Mouse (Mus musculus) CH12.LX (cell line): ENCODE data around the gene Sec14l4. TPM values are rescaled to one million over a fixed set of nuclear protein-coding genes. Genes with fewer than 3 reads are reported as not detected.

Experiments
- DNase-seq: peaks from one replicate; pipeline ENCODE4 v3.0.0-alpha.2; 2013; ENCODE audit errors: extremely low read depth
- H3K27ac ChIP-seq: 2 replicates; pipeline ENCODE4 v1.5.1; 2012; ENCODE audit warnings: low read depth, mild to moderate bottlenecking, control low read depth, moderate library complexity; ENCODE audit not compliant: insufficient read depth
- H3K27me3 ChIP-seq: replicated peaks from 2 replicates; pipeline ENCODE3; 2012; ENCODE audit warnings: inconsistent platforms
- H3K36me3 ChIP-seq, 2 experiments: replicated peaks in 1 of 2; 2 replicates each; pipeline versions ENCODE3 to v1.6.1; 2012; ENCODE audit warnings: inconsistent platforms in 1 of 2, low read length in 1 of 2, mild to moderate bottlenecking in 1 of 2, mixed read lengths in 1 of 2, moderate library complexity in 1 of 2; ENCODE audit not compliant: control insufficient read depth in 1 of 2, insufficient read depth in 1 of 2
- H3K4me1 ChIP-seq, 2 experiments: 2 replicates each; pipeline ENCODE4 v1.6.1; 2012; ENCODE audit warnings: inconsistent platforms in 1 of 2, moderate library complexity in 1 of 2; ENCODE audit not compliant: insufficient read depth in 2 of 2, control insufficient read depth in 1 of 2
- H3K4me2 ChIP-seq: 2 replicates; pipeline ENCODE4 v1.6.1; 2012; ENCODE audit warnings: low read depth, mild to moderate bottlenecking, control low read depth; ENCODE audit not compliant: poor library complexity, insufficient read depth, severe bottlenecking
- H3K4me3 ChIP-seq, 3 experiments: fragments of 150-350 bp in 1 of 3; sonication (generic) in 1 of 3; replicated peaks in 1 of 3; 2 replicates each; pipeline versions ENCODE3 to v1.5.1; 2011 to 2012; ENCODE audit warnings: low read depth in 2 of 3, low read length in 2 of 3, mild to moderate bottlenecking in 2 of 3, moderate library complexity in 2 of 3, control low read depth in 1 of 3, improper control_type of control experiment in 1 of 3, inconsistent platforms in 1 of 3, mixed read lengths in 1 of 3; ENCODE audit not compliant: poor library complexity in 1 of 3
- H3K79me2 ChIP-seq: replicated peaks from 2 replicates; pipeline ENCODE4 v1.6.1; 2012; ENCODE audit warnings: mild to moderate bottlenecking, moderate library complexity; ENCODE audit not compliant: control insufficient read depth, poor library complexity, insufficient read depth, severe bottlenecking; ENCODE audit errors: extremely low read depth
- H3K9ac ChIP-seq: 2 replicates; pipeline ENCODE4 v1.6.1; 2012; ENCODE audit warnings: low read depth, mild to moderate bottlenecking, control low read depth, moderate library complexity; ENCODE audit not compliant: insufficient read depth
- H3K9me3 ChIP-seq: replicated peaks from 2 replicates; pipeline ENCODE3; 2012; ENCODE audit warnings: low read length, inconsistent platforms, mixed read lengths
- BHLHE40 ChIP-seq: IDR thresholded peaks from 2 replicates; pipeline ENCODE4 v1.6.1; 2011; ENCODE audit warnings: mild to moderate bottlenecking, low read depth, low read length, improper control_type of control experiment
- CHD2 ChIP-seq: IDR thresholded peaks from 2 replicates; pipeline ENCODE4 v1.6.1; 2011; ENCODE audit warnings: low read length, improper control_type of control experiment
- ELF1 ChIP-seq: IDR thresholded peaks from 2 replicates; pipeline ENCODE4 v1.6.1; 2014; ENCODE audit warnings: low read depth, mild to moderate bottlenecking, inconsistent platforms, low read length, improper control_type of control experiment
- EP300 ChIP-seq: IDR thresholded peaks from 2 replicates; pipeline ENCODE4 v1.6.1; 2011; ENCODE audit warnings: low read length, improper control_type of control experiment
- GABPA ChIP-seq: IDR thresholded peaks from 2 replicates; pipeline ENCODE4 v1.6.1; 2012; ENCODE audit warnings: low read depth, low read length, improper control_type of control experiment, inconsistent platforms; ENCODE audit not compliant: insufficient replicate concordance
- IRF4 ChIP-seq: IDR thresholded peaks from 2 replicates; pipeline ENCODE4 v1.6.1; 2014; ENCODE audit warnings: low read depth, mild to moderate bottlenecking, inconsistent platforms, low read length, improper control_type of control experiment
- MAX ChIP-seq: IDR thresholded peaks from 2 replicates; pipeline ENCODE4 v1.6.1; 2011; ENCODE audit warnings: low read length, improper control_type of control experiment
- MEF2A ChIP-seq: IDR thresholded peaks from 2 replicates; pipeline ENCODE4 v1.6.1; 2014; ENCODE audit warnings: low read depth, mild to moderate bottlenecking, inconsistent platforms, low read length, improper control_type of control experiment, borderline replicate concordance
- MYC ChIP-seq: IDR thresholded peaks from 2 replicates; pipeline ENCODE4 v1.6.1; 2011; ENCODE audit warnings: low read depth, mild to moderate bottlenecking, improper control_type of control experiment, low read length
- NELFE ChIP-seq: IDR thresholded peaks from 2 replicates; pipeline ENCODE4 v1.6.1; 2011; ENCODE audit warnings: low read depth, low read length, improper control_type of control experiment
- NRF1 ChIP-seq: IDR thresholded peaks from 2 replicates; pipeline ENCODE4 v1.6.1; 2014; ENCODE audit warnings: low read depth, mild to moderate bottlenecking, inconsistent platforms, low read length, improper control_type of control experiment, moderate library complexity
- PAX5 ChIP-seq: IDR thresholded peaks from 2 replicates; pipeline ENCODE4 v1.6.1; 2012; ENCODE audit warnings: low read length, inconsistent platforms, mixed read lengths
- POLR2A ChIP-seq: IDR thresholded peaks from 2 replicates; pipeline ENCODE4 v1.6.1; 2011; ENCODE audit warnings: low read depth, mild to moderate bottlenecking, improper control_type of control experiment, low read length
- RAD21 ChIP-seq: IDR thresholded peaks from 2 replicates; pipeline ENCODE4 v1.6.1; 2011; ENCODE audit warnings: low read depth, mild to moderate bottlenecking, low read length, improper control_type of control experiment, moderate library complexity
- TCF12 ChIP-seq: IDR thresholded peaks from 2 replicates; pipeline ENCODE4 v1.6.1; 2014; ENCODE audit warnings: low read depth, mild to moderate bottlenecking, inconsistent platforms, low read length, improper control_type of control experiment
- UBTF ChIP-seq: IDR thresholded peaks from 2 replicates; pipeline ENCODE4 v1.6.1; 2012; ENCODE audit warnings: low read depth, mild to moderate bottlenecking, inconsistent platforms, low read length, improper control_type of control experiment, moderate library complexity
- ZMIZ1 ChIP-seq: IDR thresholded peaks from 2 replicates; pipeline ENCODE4 v1.6.1; 2012; ENCODE audit warnings: low read depth, mild to moderate bottlenecking, inconsistent platforms, low read length, improper control_type of control experiment
- ZNF384 ChIP-seq: IDR thresholded peaks from 2 replicates; pipeline ENCODE4 v1.6.1; 2012; ENCODE audit warnings: low read depth, low read length, improper control_type of control experiment, inconsistent platforms
- dilution Hi-C: fragments of 300-500 bp; cut with MboI; formaldehyde crosslinking; loops from 2 replicates; pipeline ENCODE4 v1.14.3; 2020; ENCODE audit warnings: low sequenced_read_pairs; ENCODE audit not compliant: extremely low pct_unique_long_range_greater_than_20kb, extremely low pct_ligation_motif_present
- in situ Hi-C: fragments of 300-500 bp; cut with MboI; formaldehyde crosslinking; loops from 3 replicates; pipeline ENCODE4 v1.14.3; 2019; ENCODE audit warnings: low sequenced_read_pairs, low pct_ligation_motif_present, low pct_unique_long_range_greater_than_20kb, mixed read lengths
- polyA plus RNA-seq: library from polyadenylated mRNA; unstranded; fragments of >175 nt; gene quantifications from 2 replicates; pipeline ENCODE4 v1.2.1, GENCODE M21; 2012; ENCODE audit warnings: low read depth; ENCODE audit not compliant: insufficient read length
- total RNA-seq, 2 experiments: library from RNA; depleted of rRNA; stranded (reverse); fragments of 300-350 nt in 1 of 2; fragments of >200 nt in 1 of 2; gene quantifications; 2 replicates each; pipeline ENCODE4 v1.2.3; 2012 to 2014

The Sec14l4 gene
- total and polyA plus RNA-seq, 3 experiments = 0.42 to 3.5 (median 0.47) TPM

- peak; percentile 71 for DNase-seq
- Histone ChIP-seq H3K9me3 (no peaks in the 10 kb centered on the region), H3K4me3 (no peak overlapping the region), H3K79me2 (no peaks in the 10 kb centered on the region), H3K36me3 (no peaks in the 10 kb centered on the region), H3K27me3 (no peaks in the 10 kb centered on the region), H3K4me2 (peak overlapping the region; percentile 85), H3K27ac (peak overlapping the region; percentile 94), H3K4me1 (peaks cover 21 to 57% of the 10 kb centered on the region in 2 experiments), H3K9ac (peak overlapping the region; percentile 11; the same call in 1 of the 2 replicates)
- dilution Hi-C loops (no loop called here), in situ Hi-C loops (no loop called here)
- TF ChIP-seq CHD2 = no peak
- peak; percentile 55 for TF ChIP-seq MYC
- TF ChIP-seq MAX = peak; percentile 74; the same call in 1 of the 2 replicates
- TF ChIP-seq BHLHE40 = peak; percentile 33; the same call in 1 of the 2 replicates
- no peak for TF ChIP-seq ELF1
- peak; percentile 87 for TF ChIP-seq MEF2A
- TF ChIP-seq EP300 = peak; percentile 3; the same call in 1 of the 2 replicates
- 0 out of 2 replicates have a peak, but pooled peaks have one; percentile 5 for TF ChIP-seq TCF12
These were observed 5.3 kb downstream of the Sec14l4 start for GRCm38 (mm10) chr11:4036365-4037084.

- Histone ChIP-seq H3K4me3 (no peak overlapping the region), H3K27me3 (no peaks in the 10 kb centered on the region), H3K79me2 (no peaks in the 10 kb centered on the region), H3K27ac (no peak overlapping the region), H3K9ac (no peak overlapping the region), H3K4me1 (peaks cover 10 to 24% of the 10 kb centered on the region in 2 experiments), H3K4me2 (no peak overlapping the region)
- DNase-seq = no peak
- dilution Hi-C loops (no loop called here), in situ Hi-C loops (loop anchor here (5.0 kb wide), 1 partner anchor 37 kb away; no protein-coding TSS in a partner anchor)
- TF ChIP-seq PAX5 (no peak), RAD21 (no peak), ELF1 (no peak), ZNF384 (no peak), GABPA (no peak), NRF1 (no peak), ZMIZ1 (no peak), UBTF (no peak), NELFE (no peak), POLR2A (no peak), MAX (no peak), IRF4 (no peak)
- TF ChIP-seq, all 38 proteins: peak for 0
- no peaks in the 10 kb centered on the region for H3K9me3 ChIP-seq
- peaks cover 0 to 4% of the 10 kb centered on the region in 2 experiments for H3K36me3 ChIP-seq
These were observed 8.7 kb downstream of the Sec14l4 start for GRCm38 (mm10) chr11:4039951-4040350.
